29 mouse cellular contexts compared by ENCODE assay signal in genomic region chr6:66858356-66858755, GRCm38 (mm10). TPM values are rescaled to one million over a fixed set of nuclear protein-coding genes. Genes with fewer than 3 reads are reported as not detected.
"Had no signal": no experiment of that assay in that cellular context is flagged by ENCODE, and none has a peak within 500 bp of the region (broad histone marks: within the 10 kb centered on the region; RNA-seq: fewer than 3 reads in every experiment).

No protein-coding gene starts in this region.

- DNase-seq: forebrain, postnatal 0 days; gastrocnemius, postnatal 14 days; gastrocnemius, postnatal 36 days; heart, adult 11 months; heart, adult 2 months; heart, postnatal 14 days; heart, postnatal 36 days; kidney, postnatal 10 days; layer of hippocampus, adult 9-11 months; layer of hippocampus, postnatal 36 days; left cerebral cortex, postnatal 4 days had no signal

- H3K9ac ChIP-seq: forebrain, postnatal 0 days; heart, embryonic 13.5 days; heart, embryonic 15.5 days; hindbrain, embryonic 13.5 days; hindbrain, embryonic 15.5 days; limb, embryonic 13.5 days; limb, embryonic 15.5 days; liver, embryonic 12.5 days; liver, embryonic 14.5 days had no signal

- H3K4me3 ChIP-seq: heart, adult 2 months; heart, embryonic 13.5 days; heart, embryonic 15.5 days; hindbrain, embryonic 13.5 days; hindbrain, embryonic 15.5 days; limb, embryonic 13.5 days; limb, embryonic 15.5 days; liver, embryonic 12.5 days had no signal

- H3K4me1 ChIP-seq: heart, embryonic 13.5 days; heart, embryonic 15.5 days; hindbrain, embryonic 13.5 days; hindbrain, embryonic 15.5 days; limb, embryonic 13.5 days; limb, embryonic 15.5 days; liver, embryonic 12.5 days had no signal

- H3K27ac ChIP-seq: heart, adult 2 months; heart, embryonic 13.5 days; heart, embryonic 15.5 days; hindbrain, embryonic 13.5 days; hindbrain, embryonic 15.5 days; hindbrain, postnatal 0 days; limb, embryonic 13.5 days; limb, embryonic 15.5 days; liver, embryonic 12.5 days; liver, embryonic 14.5 days had no signal

- H3K4me2 ChIP-seq: heart, embryonic 11.5 days; heart, embryonic 13.5 days; heart, embryonic 15.5 days; hindbrain, embryonic 13.5 days; hindbrain, embryonic 15.5 days; limb, embryonic 13.5 days; limb, embryonic 15.5 days; liver, embryonic 12.5 days had no signal

- H3K27me3 ChIP-seq: heart, embryonic 13.5 days; heart, embryonic 15.5 days; hindbrain, embryonic 13.5 days; hindbrain, embryonic 15.5 days; limb, embryonic 13.5 days; limb, embryonic 15.5 days; liver, embryonic 12.5 days had no signal

- ATAC-seq: forebrain, postnatal 0 days; hindbrain, postnatal 0 days; liver, embryonic 12.5 days had no signal

- H3K36me3 ChIP-seq: heart, embryonic 13.5 days; heart, embryonic 15.5 days; hindbrain, embryonic 13.5 days; hindbrain, embryonic 15.5 days; limb, embryonic 13.5 days; limb, embryonic 15.5 days; liver, embryonic 12.5 days had no signal

- H3K9me3 ChIP-seq: heart, embryonic 13.5 days; heart, embryonic 15.5 days; hindbrain, embryonic 13.5 days; hindbrain, embryonic 15.5 days; limb, embryonic 13.5 days; limb, embryonic 15.5 days; liver, embryonic 12.5 days had no signal

RNA-seq across cellular contexts. Expression of gene Vmn1r39, which starts 47.9 kb away (rescaled TPM):
- polyA plus RNA-seq: forebrain, postnatal 0 days; gonadal fat pad, adult 2 months; heart, adult 2 months; heart, embryonic 11.5 days; heart, embryonic 13.5 days; heart, embryonic 15.5 days; heart, postnatal 0 days; hindbrain, embryonic 11.5 days; hindbrain, embryonic 13.5 days; hindbrain, embryonic 15.5 days; hindbrain, postnatal 0 days; intestine, embryonic 14.5 days; large intestine, adult 2 months; limb, embryonic 11.5 days; limb, embryonic 13.5 days; limb, embryonic 15.5 days; liver, adult 2 months; liver, embryonic 12.5 days; liver, embryonic 14.5 days; liver, embryonic 16.5 days had no signal
